Mouse (Mus musculus) megakaryocyte, embryonic 14.5 days (primary cell): ENCODE results near the gene Olfr830.

Experiments used
- FLI1 ChIP-seq: IDR thresholded peaks from 2 replicates; pipeline ENCODE4 v1.6.1; 2012; ENCODE audit warnings: low read length, inconsistent platforms, mixed read lengths
- GATA1 ChIP-seq: IDR thresholded peaks from 3 replicates; pipeline ENCODE4 v1.6.1; 2012; ENCODE audit warnings: mixed read lengths, low read length, inconsistent platforms, borderline replicate concordance

DNA sequence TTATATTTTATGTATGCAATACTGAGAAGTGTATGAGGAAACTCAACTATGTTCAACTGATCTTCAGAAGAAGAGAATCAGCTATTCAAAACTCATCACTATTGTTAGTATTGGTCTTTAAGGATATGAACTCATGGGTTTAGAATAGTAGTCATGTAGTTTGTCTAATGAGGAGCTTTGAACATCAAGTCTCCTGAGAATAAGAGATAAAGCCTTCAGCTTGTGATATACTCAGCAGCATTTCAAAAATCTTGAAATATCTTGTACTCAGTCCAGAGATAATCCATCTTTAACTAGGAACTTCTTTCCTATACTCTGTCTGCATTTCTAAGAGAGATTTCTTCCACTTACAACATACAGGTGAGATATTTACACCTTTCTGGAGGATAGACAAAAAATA is at the start of gene Olfr830:
- TF ChIP-seq GATA1 (no peak), FLI1 (no peak)
